Mouse (Mus musculus) layer of hippocampus, adult 2 months (tissue): ENCODE measurements around the gene Ms4a4a. TPM values are rescaled to one million over a fixed set of nuclear protein-coding genes. Genes with fewer than 3 reads are reported as not detected.
"Not testable (repeated sequence)": the region's sequence is repeated elsewhere in the genome, so short reads cannot be mapped to it uniquely, and the experiment has no call there.

Experiments used
- DNase-seq, 2 experiments: peaks; one replicate each; pipeline ENCODE4 v3.0.0; 2022; ENCODE audit warnings: low spot score in 2 of 2
- H3K27ac ChIP-seq: fragments of 200-600 bp; 2 replicates; pipeline ENCODE4 v1.8.1; 2022
- H3K4me3 ChIP-seq: fragments of 200-600 bp; 2 replicates; pipeline ENCODE4 v1.8.1; 2022; ENCODE audit warnings: mild to moderate bottlenecking
- CTCF ChIP-seq: fragments of 200-600 bp; conservative IDR thresholded peaks from 2 replicates; pipeline ENCODE4 v1.8.1; 2022; ENCODE audit warnings: antibody characterized with exemption, mild to moderate bottlenecking, moderate library complexity
- total RNA-seq, 2 experiments: library from RNA; stranded (reverse); gene quantifications; 2 replicates each; pipeline ENCODE4 v1.2.3; 2021

Gene Ms4a4a
- total RNA-seq, 2 experiments from 2014 or later: 1.5 TPM; not detected in 1

GRCm38 (mm10) chr19:11388949-11389348 is 13.6 kb downstream of the Ms4a4a start:
- no peak overlapping the region for H3K27ac ChIP-seq
- no peak for TF ChIP-seq CTCF
- no peak overlapping the region for H3K4me3 ChIP-seq
- no peak for DNase-seq

DNA sequence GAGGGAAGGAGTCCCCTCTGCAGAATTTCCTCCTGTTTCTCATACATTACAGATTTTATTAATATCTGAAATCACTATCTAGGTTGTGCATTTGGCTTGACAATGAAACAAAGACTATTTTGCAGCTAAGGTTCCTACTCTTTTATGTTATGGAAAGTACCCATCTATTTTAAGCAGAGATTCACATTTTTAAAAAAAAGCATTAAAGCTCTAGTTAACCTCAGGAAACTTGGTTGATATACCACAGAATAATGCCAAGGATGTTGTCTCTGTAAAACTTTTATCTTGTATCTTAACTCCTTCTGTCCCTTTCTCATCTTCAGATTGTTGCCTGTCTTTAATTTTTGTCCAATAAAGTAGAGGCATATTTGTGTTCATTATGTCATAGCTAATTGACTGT is 20.4 kb downstream of the Ms4a4a start:
- no peak for TF ChIP-seq CTCF
- no peak for DNase-seq

GRCm38 (mm10) chr19:11404527-11404926 is 29.2 kb downstream of the Ms4a4a start, which contains the start of gene Ms4a4c:
Gene Ms4a4c, plus strand, starts transcription at chr19:11404770.
- no peak for TF ChIP-seq CTCF
- no peak within 1 kb of the TSS for H3K27ac ChIP-seq
- DNase-seq: no peak
- H3K4me3 ChIP-seq: no peak within 1 kb of the TSS

More for the DNA sequence above, 20.4 kb downstream of the Ms4a4a start:
- Histone ChIP-seq H3K27ac (no peak overlapping the region), H3K4me3 (no peak overlapping the region)

DNA sequence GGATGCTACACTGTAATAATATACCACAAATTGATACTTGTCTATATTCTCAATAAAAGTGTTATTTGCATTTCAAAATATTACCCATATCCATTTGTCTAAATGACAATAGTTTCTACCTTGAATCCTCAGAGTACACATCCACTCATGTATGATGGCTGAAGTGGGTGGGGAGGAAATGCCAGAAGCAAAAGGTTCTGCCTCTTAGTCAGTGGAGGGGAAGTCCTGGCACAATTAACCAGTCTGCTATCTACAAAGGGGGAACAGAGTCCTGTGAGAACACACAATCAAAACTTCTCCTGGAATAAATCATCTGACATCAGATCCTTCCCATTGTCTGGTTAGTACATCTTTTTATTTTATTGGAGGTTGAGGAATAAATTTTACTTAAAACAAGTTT is 32.1 kb downstream of the Ms4a4a start:
- no peak overlapping the region for H3K27ac ChIP-seq
- DNase-seq: no peak
- H3K4me3 ChIP-seq: no peak overlapping the region
- TF ChIP-seq CTCF: no peak

- DNase-seq: no peak
- no peak for TF ChIP-seq CTCF
- H3K4me3 ChIP-seq: no peak overlapping the region
- H3K27ac ChIP-seq: no peak overlapping the region
Observed at GRCm38 (mm10) chr19:11408591-11408990, 33.3 kb downstream of the Ms4a4a start.

- no peak overlapping the region for H3K27ac ChIP-seq
- TF ChIP-seq CTCF: no peak
Observed at GRCm38 (mm10) chr19:11411640-11412039, 36.3 kb downstream of the Ms4a4a start.

GRCm38 (mm10) chr19:11414084-11414483 is 38.8 kb downstream of the Ms4a4a start:
- no peak overlapping the region for H3K4me3 ChIP-seq
- DNase-seq: no peak
- no peak for TF ChIP-seq CTCF
- H3K27ac ChIP-seq: no peak overlapping the region

More at GRCm38 (mm10) chr19:11411640-11412039, 36.3 kb downstream of the Ms4a4a start:
- no peak for DNase-seq
- no peak overlapping the region for H3K4me3 ChIP-seq

DNA sequence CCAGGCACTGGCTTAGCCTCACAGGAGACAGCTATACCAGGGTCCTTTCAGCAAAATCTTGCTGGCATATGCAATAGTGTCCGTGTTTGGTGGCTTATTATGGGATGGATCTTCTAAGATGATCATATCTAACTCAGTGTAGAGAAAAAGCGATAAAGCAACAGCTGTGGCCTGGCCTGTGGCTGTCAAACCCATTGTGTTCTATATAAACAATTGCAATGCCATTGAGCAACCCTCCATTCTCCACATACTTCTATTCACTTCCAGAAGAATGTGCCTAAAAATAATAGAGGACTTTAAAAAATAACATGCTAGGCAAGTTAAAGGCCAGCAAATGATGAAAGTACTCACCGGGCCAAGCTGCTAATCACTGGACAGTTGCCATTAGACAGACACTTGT is 40.3 kb downstream of the Ms4a4a start:
- DNase-seq: no peak
- no peak for TF ChIP-seq CTCF
- no peak overlapping the region for H3K4me3 ChIP-seq
- H3K27ac ChIP-seq: no peak overlapping the region

GRCm38 (mm10) chr19:11418865-11419264 is 43.5 kb downstream of the Ms4a4a start:
- DNase-seq, H3K4me3 ChIP-seq, H3K27ac ChIP-seq: not testable (repeated sequence)

- DNase-seq, H3K27ac ChIP-seq, H3K4me3 ChIP-seq: not testable (repeated sequence)
Observed at GRCm38 (mm10) chr19:11431209-11431608, 55.9 kb downstream of the Ms4a4a start.

- Histone ChIP-seq H3K4me3 (no peak overlapping the region), H3K27ac (no peak overlapping the region)
- DNase-seq: no peak
- TF ChIP-seq CTCF: no peak
Observed at GRCm38 (mm10) chr19:11435058-11435834, 59.9 kb downstream of the Ms4a4a start.

Other genes with a start within 250 kb of the Ms4a4a start
- not detected for gene 1700017D01Rik, start 244.6 kb upstream of the Ms4a4a start, total RNA-seq
- gene 1700025F22Rik, start 210.2 kb upstream of the Ms4a4a start, total RNA-seq: not detected
- not detected for gene Ms4a13, start 178.8 kb upstream of the Ms4a4a start, total RNA-seq
- not detected for gene Ms4a12, start 143.1 kb upstream of the Ms4a4a start, total RNA-seq
- not detected for gene Ms4a1, start 109.3 kb upstream of the Ms4a4a start, total RNA-seq
- gene Ms4a5, start 91.7 kb upstream of the Ms4a4a start, total RNA-seq: not detected
- under 1 TPM in 1 of 2 experiments, not detected in 1; 0.10 TPM for gene Ms4a14, start 61.1 kb upstream of the Ms4a4a start, total RNA-seq
- under 1 TPM in 1 of 2 experiments, not detected in 1; 0.79 TPM for gene Ms4a7, start 39.4 kb upstream of the Ms4a4a start, total RNA-seq
- gene Ms4a4c, start 29.2 kb downstream of the Ms4a4a start, total RNA-seq: not detected
- gene Ms4a4b, start 68.0 kb downstream of the Ms4a4a start, total RNA-seq: not detected
- gene Ms4a6c, start 93.8 kb downstream of the Ms4a4a start, total RNA-seq: under 1 TPM; 0.84 to 0.86 TPM
- under 1 TPM; 0.36 to 0.83 TPM for gene Gm8369, start 110.4 kb downstream of the Ms4a4a start, total RNA-seq
- gene Ms4a6b, start 141.0 kb downstream of the Ms4a4a start, total RNA-seq: 1 to 10 TPM; 1.2 to 1.4 TPM
- gene Ms4a4d, start 161.3 kb downstream of the Ms4a4a start, total RNA-seq: not detected
- 1 to 10 TPM; 1.4 to 1.5 TPM for gene Ms4a6d, start 229.3 kb downstream of the Ms4a4a start, total RNA-seq
- under 1 TPM in 1 of 2 experiments, not detected in 1; 0.38 TPM for gene Ms4a2, start 248.2 kb downstream of the Ms4a4a start, total RNA-seq